Mouse (Mus musculus) small intestine, adult 2 months (tissue): ENCODE results near the gene Bdh1.

Source experiments
- CTCF ChIP-seq: fragments of 200-500 bp; IDR thresholded peaks from 2 replicates; pipeline ENCODE4 v1.5.1; 2012; ENCODE audit warnings: low read depth, mild to moderate bottlenecking, control low read depth, inconsistent platforms, low read length, moderate library complexity, mixed read lengths; ENCODE audit not compliant: insufficient replicate concordance, insufficient read length; ENCODE audit errors: extremely low read depth
- POLR2A ChIP-seq: fragments of 200-500 bp; IDR thresholded peaks from 2 replicates; pipeline ENCODE4 v1.6.1; 2012; ENCODE audit warnings: low read depth, mild to moderate bottlenecking, control low read depth, inconsistent platforms, low read length, moderate library complexity

DNA sequence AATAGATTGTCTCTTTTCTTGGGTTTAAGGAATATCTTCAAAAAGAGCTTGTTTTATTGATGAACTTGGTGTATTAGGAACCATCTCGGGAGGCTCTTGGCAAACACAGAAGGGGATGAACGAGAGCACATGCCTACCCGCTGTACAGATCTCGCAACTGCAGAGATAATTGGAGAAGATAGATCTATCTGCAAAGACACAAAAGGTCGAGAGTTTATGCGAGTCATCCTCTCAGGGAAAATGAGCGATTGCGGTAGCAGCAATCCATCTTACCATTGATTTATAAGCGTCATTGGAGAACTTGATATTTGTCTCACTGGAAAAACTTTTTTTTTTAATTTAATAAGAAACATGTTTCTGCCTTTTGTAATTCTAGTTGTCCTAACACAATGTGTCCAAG, 73.7 kb downstream of the Bdh1 start:
- TF ChIP-seq CTCF = no peak
- no peak for TF ChIP-seq POLR2A
